Mouse (Mus musculus) small intestine, adult 2 months (tissue): ENCODE results near the gene Txlna. TPM values are rescaled to one million over a fixed set of nuclear protein-coding genes. Genes with fewer than 3 reads are reported as not detected.
A peak's percentile ranks its signal among the peaks of the same experiment; 100 is the strongest.

Experiments used
- H3K27ac ChIP-seq: fragments of 200-500 bp; 2 replicates; pipeline ENCODE4 v1.5.1; 2012; ENCODE audit warnings: low read depth, low read length, control low read depth, inconsistent platforms; ENCODE audit not compliant: insufficient read depth
- H3K27me3 ChIP-seq: fragments of 200-500 bp; 2 replicates; pipeline ENCODE4 v1.6.1; 2012; ENCODE audit warnings: mild to moderate bottlenecking, moderate library complexity, low read length, inconsistent platforms; ENCODE audit not compliant: control insufficient read depth, insufficient read depth
- H3K36me3 ChIP-seq: fragments of 200-500 bp; 2 replicates; pipeline ENCODE4 v1.6.1; 2012; ENCODE audit warnings: mild to moderate bottlenecking, low read length, control low read depth, inconsistent platforms; ENCODE audit not compliant: control insufficient read depth, insufficient read depth
- H3K4me1 ChIP-seq: fragments of 200-500 bp; 2 replicates; pipeline ENCODE4 v1.6.1; 2012; ENCODE audit warnings: low read length, inconsistent platforms, mixed read lengths; ENCODE audit not compliant: control insufficient read depth, insufficient read depth, insufficient read length
- H3K4me3 ChIP-seq: fragments of 200-500 bp; 2 replicates; pipeline ENCODE4 v1.5.1; 2012; ENCODE audit warnings: low read depth, mild to moderate bottlenecking, control low read depth, inconsistent platforms, low read length, moderate library complexity
- CTCF ChIP-seq: fragments of 200-500 bp; IDR thresholded peaks from 2 replicates; pipeline ENCODE4 v1.5.1; 2012; ENCODE audit warnings: low read depth, mild to moderate bottlenecking, control low read depth, inconsistent platforms, low read length, moderate library complexity, mixed read lengths; ENCODE audit not compliant: insufficient replicate concordance, insufficient read length; ENCODE audit errors: extremely low read depth
- POLR2A ChIP-seq: fragments of 200-500 bp; IDR thresholded peaks from 2 replicates; pipeline ENCODE4 v1.6.1; 2012; ENCODE audit warnings: low read depth, mild to moderate bottlenecking, control low read depth, inconsistent platforms, low read length, moderate library complexity
- WGBS: fragments of 180-500 bp; shearing (Covaris S2); methylation state at CpG from one replicate; pipeline ENCODE4 v1.1.7; 2018; 5-methylcytosine and 5-hydroxymethylcytosine counted together
- polyA plus RNA-seq: library from polyadenylated mRNA; depleted of rRNA; stranded (reverse); fragments of >200 nt; gene quantifications from 2 replicates; pipeline ENCODE4 v1.2.3, GENCODE M21; 2012

Gene Txlna
- polyA plus RNA-seq, 1 experiment, result 11.4 TPM

GRCm38 (mm10) chr4:129588865-129589264 is 52.0 kb downstream of the Txlna start:
- TF ChIP-seq CTCF (no peak), POLR2A (no peak)
- 73% methylated on average over 4 of the region's 4 CpGs for WGBS
- Histone ChIP-seq H3K27ac (no peak overlapping the region), H3K4me1 (no peaks in the 10 kb centered on the region; the same call in none of the 2 replicates), H3K4me3 (no peak overlapping the region), H3K36me3 (peaks cover 30% of the 10 kb centered on the region), H3K27me3 (no peaks in the 10 kb centered on the region)

GRCm38 (mm10) chr4:129586943-129587342 is 53.9 kb downstream of the Txlna start:
- Histone ChIP-seq H3K27ac (no peak overlapping the region), H3K4me3 (no peak overlapping the region), H3K36me3 (peaks cover 13% of the 10 kb centered on the region), H3K27me3 (no peaks in the 10 kb centered on the region), H3K4me1 (no peaks in the 10 kb centered on the region; the same call in none of the 2 replicates)
- WGBS, result 49% methylated on average over 1 of the region's 1 CpGs
- no peak for TF ChIP-seq POLR2A
- no peak for TF ChIP-seq CTCF

- H3K27me3 ChIP-seq, result no peaks in the 10 kb centered on the region
- H3K27ac ChIP-seq, result no peak overlapping the region
- H3K4me1 ChIP-seq, result no peaks in the 10 kb centered on the region; the same call in none of the 2 replicates
- 87% methylated on average over 9 of the region's 9 CpGs for WGBS
- H3K36me3 ChIP-seq, result 0 out of 2 replicates have a peak, but pooled peaks cover 1% of the 10 kb centered on the region
- no peak overlapping the region for H3K4me3 ChIP-seq
- no peak for TF ChIP-seq CTCF
- no peak for TF ChIP-seq POLR2A
Measured at GRCm38 (mm10) chr4:129585773-129586172, 55.1 kb downstream of the Txlna start.

GRCm38 (mm10) chr4:129584884-129585608 is 55.8 kb downstream of the Txlna start:
- Histone ChIP-seq H3K4me3 (peak overlapping the region; percentile 78), H3K36me3 (no peaks in the 10 kb centered on the region), H3K27me3 (no peaks in the 10 kb centered on the region), H3K4me1 (no peaks in the 10 kb centered on the region; the same call in none of the 2 replicates), H3K27ac (peak overlapping the region; percentile 68)
- WGBS, result under 1% methylated on average over 36 of the region's 36 CpGs
- TF ChIP-seq POLR2A, result no peak
- peak; percentile 94 for TF ChIP-seq CTCF

GRCm38 (mm10) chr4:129584370-129584769 is 56.5 kb downstream of the Txlna start:
- no peaks in the 10 kb centered on the region for H3K36me3 ChIP-seq
- 74% methylated on average over 1 of the region's 1 CpGs for WGBS
- H3K27me3 ChIP-seq, result no peaks in the 10 kb centered on the region
- TF ChIP-seq CTCF, result no peak
- TF ChIP-seq POLR2A, result no peak
- H3K4me3 ChIP-seq, result no peak overlapping the region
- H3K27ac ChIP-seq, result no peak overlapping the region
- H3K4me1 ChIP-seq, result no peaks in the 10 kb centered on the region; the same call in none of the 2 replicates

GRCm38 (mm10) chr4:129582251-129582650 is 58.6 kb downstream of the Txlna start:
- Histone ChIP-seq H3K4me1 (no peaks in the 10 kb centered on the region; the same call in none of the 2 replicates), H3K27me3 (no peaks in the 10 kb centered on the region), H3K27ac (no peak overlapping the region), H3K36me3 (no peaks in the 10 kb centered on the region), H3K4me3 (no peak overlapping the region)
- WGBS, result 89% methylated on average over 1 of the region's 1 CpGs
- TF ChIP-seq CTCF (no peak), POLR2A (no peak)

- no peak overlapping the region for H3K4me3 ChIP-seq
- H3K4me1 ChIP-seq, result no peaks in the 10 kb centered on the region; the same call in 1 of the 2 replicates
- 60% methylated on average over 7 of the region's 7 CpGs for WGBS
- no peaks in the 10 kb centered on the region for H3K36me3 ChIP-seq
- no peak overlapping the region for H3K27ac ChIP-seq
- H3K27me3 ChIP-seq, result no peaks in the 10 kb centered on the region
- TF ChIP-seq POLR2A (no peak), CTCF (no peak)
Measured at GRCm38 (mm10) chr4:129580347-129580746, 60.5 kb downstream of the Txlna start.
